Mouse (Mus musculus) ES-CJ7 (cell line): ENCODE results near the gene Vwde.

Experiments
- DNase-seq: peaks from one replicate; pipeline ENCODE4 v3.0.0; 2011; ENCODE audit warnings: low read depth, low spot score

Gene Vwde

GRCm38 (mm10) chr6:13224596-13225227, at the start of gene Vwde:
Vwde (minus strand) TSS chr6:13224965.
- DNase-seq: peak; percentile 8

GRCm38 (mm10) chr6:13255341-13255740, 30.6 kb upstream of the Vwde start:
- DNase-seq: no peak

GRCm38 (mm10) chr6:13248317-13248969, 23.7 kb upstream of the Vwde start:
- peak; percentile 38 for DNase-seq

- no peak for DNase-seq
These were observed 18.6 kb downstream of the Vwde start for GRCm38 (mm10) chr6:13206157-13206556.

GRCm38 (mm10) chr6:13197486-13197885, 27.3 kb downstream of the Vwde start:
- peak; percentile 50 for DNase-seq

- DNase-seq: no peak
These were observed 37.9 kb downstream of the Vwde start for GRCm38 (mm10) chr6:13186836-13187235.

- no peak for DNase-seq
These were observed 44.7 kb downstream of the Vwde start for GRCm38 (mm10) chr6:13180061-13180460.

GRCm38 (mm10) chr6:13169459-13170150, 55.2 kb downstream of the Vwde start:
- DNase-seq: no peak

- DNase-seq: no peak
These were observed 58.4 kb downstream of the Vwde start for GRCm38 (mm10) chr6:13166240-13166937.

- DNase-seq: peak; percentile 5
These were observed 65.3 kb downstream of the Vwde start for GRCm38 (mm10) chr6:13159437-13159836.

- no peak for DNase-seq
These were observed 70.7 kb downstream of the Vwde start for GRCm38 (mm10) chr6:13153888-13154697.

GRCm38 (mm10) chr6:13152062-13152640, 72.6 kb downstream of the Vwde start:
- peak; percentile 51 for DNase-seq

GRCm38 (mm10) chr6:13137255-13137654, 87.5 kb downstream of the Vwde start:
- no peak for DNase-seq

- DNase-seq: no peak
These were observed 116.1 kb downstream of the Vwde start for GRCm38 (mm10) chr6:13108662-13109061.
